Mouse (Mus musculus): ENCODE measurements around the gene BC049352. TPM values are rescaled to one million over a fixed set of nuclear protein-coding genes. Genes with fewer than 3 reads are reported as not detected.

Gene BC049352
- not detected in 2 replicates for polyA plus RNA-seq (2014; fragmentation: Nextera tagmentation; extraction: Ambion mirVana)

- peak; percentile 5 for DNase-seq (ENCODE audit: low spot score)
- H3K27me3 ChIP-seq (ENCODE audit: control insufficient read depth, insufficient read depth, low read length) = no peaks in the 10 kb centered on the region
- H3K36me3 ChIP-seq (ENCODE audit: control insufficient read depth, insufficient read depth, low read length) = no peaks in the 10 kb centered on the region
- H3K4me1 ChIP-seq (replicated peaks; ENCODE audit: control insufficient read depth, insufficient read depth, low read length) = no peaks in the 10 kb centered on the region
- no peak within 1 kb of the TSS for H3K9ac ChIP-seq (ENCODE audit: low read length)
- H3K27ac ChIP-seq (ENCODE audit: low read depth, low read length) = no peak within 1 kb of the TSS
- ATAC-seq (replicated peaks; ENCODE audit: low FRiP score) = no peak
- WGBS = 48% methylated on average over 2 of the region's 2 CpGs
- H3K9me3 ChIP-seq (ENCODE audit: control insufficient read depth, low read length) = no peaks in the 10 kb centered on the region
- no peak within 1 kb of the TSS for H3K4me2 ChIP-seq (ENCODE audit: low read depth, low read length, severe bottlenecking)
- no peak within 1 kb of the TSS for H3K4me3 ChIP-seq (ENCODE audit: low read depth, low read length)
Observed at GRCm38 (mm10) chr9:45181770-45182169, at the start of gene BC049352. BC049352 (plus strand) TSS chr9:45182007.

DNA sequence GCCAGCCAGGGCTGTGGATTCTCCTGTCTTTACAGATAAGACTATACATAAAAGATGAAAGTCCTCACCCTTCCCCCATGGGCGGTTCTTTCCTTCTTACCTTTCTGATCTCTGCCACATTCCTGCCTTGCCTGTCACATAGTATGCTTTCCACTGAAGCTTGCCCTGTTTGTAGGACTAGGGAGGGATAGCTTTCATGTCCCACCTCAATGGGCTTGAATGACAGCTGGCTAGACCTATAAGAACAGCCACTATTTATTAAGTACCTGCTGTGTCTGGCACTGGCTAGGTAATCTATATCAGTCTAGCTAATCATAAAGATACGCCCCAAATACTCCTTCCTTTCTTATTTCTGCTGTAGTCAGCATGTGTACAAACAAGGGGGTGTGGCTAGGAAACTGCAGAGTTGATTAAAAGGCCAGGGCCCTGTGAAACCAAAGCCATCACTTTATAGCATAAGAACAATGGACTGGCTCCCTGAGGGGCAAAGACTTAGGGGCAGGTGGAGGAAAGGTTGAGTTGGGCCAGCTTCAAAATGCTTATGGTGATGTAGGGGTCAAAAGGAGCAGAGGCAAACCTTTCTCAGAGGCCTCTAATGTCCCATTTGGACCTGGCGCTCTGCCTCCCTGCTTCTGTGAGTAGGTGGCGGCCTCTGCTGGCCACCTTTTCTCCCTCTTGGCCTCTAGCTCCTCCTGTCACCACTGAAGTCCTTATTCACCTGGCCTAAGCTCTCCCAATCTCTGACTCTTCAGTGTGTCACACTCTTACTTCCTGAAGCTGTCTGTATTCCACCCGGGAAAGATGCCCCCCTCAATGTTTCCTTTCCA is 48.1 kb upstream of the BC049352 start:
- H3K4me2 ChIP-seq (ENCODE audit: low read depth, low read length, severe bottlenecking) = no peak overlapping the region
- H3K4me3 ChIP-seq (ENCODE audit: low read depth, low read length) = no peak overlapping the region
- ATAC-seq (replicated peaks; ENCODE audit: low FRiP score) (no peak), DNase-seq (ENCODE audit: low spot score) (peak; percentile 64)
- H3K27me3 ChIP-seq (ENCODE audit: control insufficient read depth, insufficient read depth, low read length) = peaks cover 38% of the 10 kb centered on the region
- WGBS = 21% methylated on average over 5 of the region's 5 CpGs
- H3K27ac ChIP-seq (ENCODE audit: low read depth, low read length) = no peak overlapping the region
- no peaks in the 10 kb centered on the region for H3K36me3 ChIP-seq (ENCODE audit: control insufficient read depth, insufficient read depth, low read length)
- H3K4me1 ChIP-seq (replicated peaks; ENCODE audit: control insufficient read depth, insufficient read depth, low read length) = peaks cover 11% of the 10 kb centered on the region
- H3K9ac ChIP-seq (ENCODE audit: low read length) = no peak overlapping the region
- no peaks in the 10 kb centered on the region for H3K9me3 ChIP-seq (ENCODE audit: control insufficient read depth, low read length)

GRCm38 (mm10) chr9:45136442-45137169 is 45.2 kb upstream of the BC049352 start:
- no peak for DNase-seq (ENCODE audit: low spot score)
- H3K4me1 ChIP-seq (replicated peaks; ENCODE audit: control insufficient read depth, insufficient read depth, low read length) = peaks cover 16% of the 10 kb centered on the region
- 11% methylated on average over 7 of the region's 7 CpGs for WGBS

DNA sequence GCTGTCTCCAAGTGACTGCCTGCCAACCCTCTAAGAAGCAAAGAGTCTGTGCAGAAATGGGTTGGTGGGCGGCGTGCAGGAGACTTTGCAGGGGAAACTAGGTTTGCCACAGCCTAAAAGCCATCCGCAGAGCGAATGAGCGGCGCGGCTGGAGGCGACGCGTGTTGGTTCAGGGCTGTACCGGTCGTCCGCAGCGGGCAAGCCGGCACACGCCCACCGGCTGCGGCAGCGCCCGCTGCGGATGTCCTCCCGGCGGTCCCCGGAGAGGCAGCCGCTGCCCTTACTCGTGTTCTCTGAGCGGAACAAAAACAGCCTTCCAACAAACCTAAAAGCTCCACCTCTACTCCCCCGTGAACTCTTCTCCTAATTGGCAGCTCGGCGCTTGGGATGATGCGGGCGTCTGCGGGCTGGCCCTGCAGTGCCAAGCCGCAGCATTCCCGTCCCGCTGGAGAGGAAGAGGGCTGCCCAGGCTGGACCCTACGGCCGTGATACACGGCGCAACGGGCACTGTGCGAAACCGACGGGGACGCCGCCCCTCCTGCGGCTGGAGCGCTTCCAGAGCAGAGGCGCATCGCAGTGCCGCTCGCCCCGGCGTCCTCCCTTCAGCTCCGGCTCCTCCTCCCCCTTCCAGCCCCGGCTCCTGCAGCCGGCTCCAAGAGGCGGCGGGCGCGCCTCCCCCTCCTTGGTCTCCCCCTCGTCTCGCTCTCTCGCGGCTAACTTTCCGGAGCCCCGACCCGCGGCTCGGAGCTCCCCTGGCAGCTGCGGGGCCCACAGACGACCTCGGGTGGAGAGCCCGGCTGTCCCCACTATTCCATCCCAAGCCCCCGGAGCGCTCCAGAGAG is 43.4 kb upstream of the BC049352 start, which contains the start of gene Scn4b:
Gene Scn4b, plus strand, starts transcription at position 205 of the 842 bp plus-strand sequence.
- Histone ChIP-seq H3K27me3 (ENCODE audit: control insufficient read depth, insufficient read depth, low read length) (peaks cover 68% of the 10 kb centered on the region), H3K9me3 (ENCODE audit: control insufficient read depth, low read length) (no peaks in the 10 kb centered on the region), H3K4me3 (ENCODE audit: low read depth, low read length) (peak within 1 kb of the TSS; percentile 43), H3K36me3 (ENCODE audit: control insufficient read depth, insufficient read depth, low read length) (no peaks in the 10 kb centered on the region), H3K4me2 (ENCODE audit: low read depth, low read length, severe bottlenecking) (peak within 1 kb of the TSS; percentile 87), H3K27ac (ENCODE audit: low read depth, low read length) (no peak within 1 kb of the TSS), H3K4me1 (replicated peaks; ENCODE audit: control insufficient read depth, insufficient read depth, low read length) (peaks cover 16% of the 10 kb centered on the region), H3K9ac (ENCODE audit: low read length) (peak within 1 kb of the TSS; percentile 48)
- ATAC-seq (replicated peaks; ENCODE audit: low FRiP score) = peak; percentile 57; the same call in 1 of the 2 replicates
- under 1% methylated on average over 74 of the region's 76 CpGs for WGBS
- DNase-seq (ENCODE audit: low spot score) = peak; percentile 77

More at GRCm38 (mm10) chr9:45136442-45137169, 45.2 kb upstream of the BC049352 start:
- ATAC-seq (replicated peaks; ENCODE audit: low FRiP score) = no peak
- H3K4me2 ChIP-seq (ENCODE audit: low read depth, low read length, severe bottlenecking) = no peak overlapping the region
- H3K36me3 ChIP-seq (ENCODE audit: control insufficient read depth, insufficient read depth, low read length) = no peaks in the 10 kb centered on the region
- peaks cover 59% of the 10 kb centered on the region for H3K27me3 ChIP-seq (ENCODE audit: control insufficient read depth, insufficient read depth, low read length)
- no peak overlapping the region for H3K9ac ChIP-seq (ENCODE audit: low read length)
- H3K4me3 ChIP-seq (ENCODE audit: low read depth, low read length) = no peak overlapping the region
- no peaks in the 10 kb centered on the region for H3K9me3 ChIP-seq (ENCODE audit: control insufficient read depth, low read length)
- no peak overlapping the region for H3K27ac ChIP-seq (ENCODE audit: low read depth, low read length)

DNA sequence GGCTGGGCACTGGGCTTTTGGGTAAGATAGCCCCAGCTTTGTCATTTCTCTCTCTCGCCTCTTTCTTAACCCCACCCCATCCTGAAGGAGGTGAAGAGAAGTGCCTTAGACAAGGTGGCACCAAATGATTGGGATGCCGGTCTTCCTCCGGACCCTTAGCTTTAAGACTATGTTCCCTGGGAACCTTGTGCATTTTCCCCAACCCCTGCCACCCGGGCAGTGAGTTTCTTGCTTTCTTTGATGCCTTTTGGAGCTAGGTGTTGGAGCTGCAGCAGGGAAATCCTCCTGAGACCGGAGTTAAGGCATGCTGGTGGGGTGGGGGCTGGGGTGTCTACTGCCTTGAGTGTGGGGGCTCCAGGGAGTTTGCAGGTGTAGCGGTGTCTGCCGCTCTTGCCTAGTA is 42.7 kb upstream of the BC049352 start:
- Histone ChIP-seq H3K36me3 (ENCODE audit: control insufficient read depth, insufficient read depth, low read length) (no peaks in the 10 kb centered on the region), H3K4me1 (replicated peaks; ENCODE audit: control insufficient read depth, insufficient read depth, low read length) (peaks cover 16% of the 10 kb centered on the region), H3K27me3 (ENCODE audit: control insufficient read depth, insufficient read depth, low read length) (peaks cover 71% of the 10 kb centered on the region), H3K9me3 (ENCODE audit: control insufficient read depth, low read length) (no peaks in the 10 kb centered on the region), H3K4me2 (ENCODE audit: low read depth, low read length, severe bottlenecking) (peak overlapping the region; percentile 87), H3K4me3 (ENCODE audit: low read depth, low read length) (peak overlapping the region; percentile 43), H3K9ac (ENCODE audit: low read length) (peak overlapping the region; percentile 48), H3K27ac (ENCODE audit: low read depth, low read length) (no peak overlapping the region)
- ATAC-seq (replicated peaks; ENCODE audit: low FRiP score) = no peak
- no peak for DNase-seq (ENCODE audit: low spot score)
- 2% methylated on average over 7 of the region's 7 CpGs for WGBS

GRCm38 (mm10) chr9:45140945-45141344 is 40.9 kb upstream of the BC049352 start:
- H3K4me3 ChIP-seq (ENCODE audit: low read depth, low read length) = no peak overlapping the region
- no peaks in the 10 kb centered on the region for H3K36me3 ChIP-seq (ENCODE audit: control insufficient read depth, insufficient read depth, low read length)
- peaks cover 22% of the 10 kb centered on the region for H3K4me1 ChIP-seq (replicated peaks; ENCODE audit: control insufficient read depth, insufficient read depth, low read length)
- ATAC-seq (replicated peaks; ENCODE audit: low FRiP score) (peak; percentile 36; the same call in 1 of the 2 replicates), DNase-seq (ENCODE audit: low spot score) (no peak)
- H3K9me3 ChIP-seq (ENCODE audit: control insufficient read depth, low read length) = no peaks in the 10 kb centered on the region
- 27% methylated on average over 7 of the region's 7 CpGs for WGBS
- H3K27ac ChIP-seq (ENCODE audit: low read depth, low read length) = no peak overlapping the region
- no peak overlapping the region for H3K4me2 ChIP-seq (ENCODE audit: low read depth, low read length, severe bottlenecking)
- H3K9ac ChIP-seq (ENCODE audit: low read length) = no peak overlapping the region
- peaks cover 73% of the 10 kb centered on the region for H3K27me3 ChIP-seq (ENCODE audit: control insufficient read depth, insufficient read depth, low read length)

DNA sequence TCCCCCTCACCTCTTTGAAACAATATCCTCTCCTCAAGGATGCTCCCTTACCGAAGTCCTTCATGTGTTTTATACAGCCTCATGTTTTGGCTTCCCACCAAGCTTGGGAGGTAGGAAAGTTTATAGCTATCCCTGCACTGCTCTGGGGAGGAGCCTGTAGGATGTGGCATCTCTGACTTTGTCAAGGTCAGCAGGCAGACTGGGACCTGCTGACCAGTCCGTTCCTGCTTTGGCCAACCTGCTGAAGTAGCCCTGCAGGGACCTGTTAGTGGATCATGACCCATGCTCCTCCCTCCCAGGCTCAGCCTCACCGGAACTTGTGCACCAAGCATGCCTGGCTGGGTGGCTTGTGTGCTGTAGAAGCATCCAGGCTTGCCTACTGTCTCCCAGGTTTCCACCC is 39.1 kb upstream of the BC049352 start:
- 64% methylated on average over 3 of the region's 3 CpGs for WGBS
- no peak for ATAC-seq (replicated peaks; ENCODE audit: low FRiP score)
- Histone ChIP-seq H3K27ac (ENCODE audit: low read depth, low read length) (no peak overlapping the region), H3K4me2 (ENCODE audit: low read depth, low read length, severe bottlenecking) (no peak overlapping the region), H3K9me3 (ENCODE audit: control insufficient read depth, low read length) (no peaks in the 10 kb centered on the region), H3K27me3 (ENCODE audit: control insufficient read depth, insufficient read depth, low read length) (peaks cover 60% of the 10 kb centered on the region), H3K4me3 (ENCODE audit: low read depth, low read length) (no peak overlapping the region), H3K9ac (ENCODE audit: low read length) (no peak overlapping the region), H3K36me3 (ENCODE audit: control insufficient read depth, insufficient read depth, low read length) (no peaks in the 10 kb centered on the region), H3K4me1 (replicated peaks; ENCODE audit: control insufficient read depth, insufficient read depth, low read length) (peaks cover 24% of the 10 kb centered on the region)
- no peak for DNase-seq (ENCODE audit: low spot score)
